Mouse (Mus musculus) lung, postnatal 25 days (tissue): ENCODE results near the gene Scrn3.
A peak's percentile ranks its signal among the peaks of the same experiment; 100 is the strongest.

Experiments
- DNase-seq: peaks from one replicate; pipeline ENCODE4 v3.0.0; 2022; ENCODE audit warnings: low spot score

The Scrn3 gene

DNA sequence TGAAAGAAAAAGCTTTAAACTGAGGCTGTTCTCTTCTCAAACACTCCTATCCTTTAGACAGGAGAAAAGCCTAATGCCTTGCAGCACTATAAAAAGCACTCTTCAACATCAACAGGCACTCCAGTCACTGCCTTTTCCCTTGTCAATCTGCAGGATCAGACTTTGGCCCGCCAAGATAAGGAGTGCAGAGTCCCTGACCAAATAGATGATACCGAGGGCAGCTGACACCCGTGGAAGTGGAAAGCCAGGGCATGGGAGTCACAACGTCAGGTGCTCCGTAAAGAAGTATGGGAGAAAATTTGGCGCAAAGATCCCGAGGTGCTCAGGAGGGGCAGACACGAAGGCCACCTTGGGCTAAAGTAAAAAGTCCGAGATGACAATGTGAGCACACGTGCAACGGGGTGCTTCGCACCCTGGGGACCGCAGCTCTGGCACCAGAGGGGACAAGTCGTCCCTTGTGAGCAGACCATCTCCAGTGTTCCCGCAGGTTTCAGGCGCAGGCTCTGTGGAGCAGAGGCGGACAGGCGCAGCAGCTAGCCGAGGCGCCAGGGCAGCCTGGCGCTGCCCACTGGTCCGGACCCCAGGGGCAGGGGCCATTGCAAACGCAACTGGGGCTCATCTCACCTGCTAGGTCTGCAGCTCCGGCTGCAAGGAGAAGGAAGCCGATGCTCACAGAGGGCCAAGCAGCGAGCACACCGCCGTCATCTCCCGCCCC lies 73.4 kb downstream of the Scrn3 start:
- no peak for DNase-seq

DNA sequence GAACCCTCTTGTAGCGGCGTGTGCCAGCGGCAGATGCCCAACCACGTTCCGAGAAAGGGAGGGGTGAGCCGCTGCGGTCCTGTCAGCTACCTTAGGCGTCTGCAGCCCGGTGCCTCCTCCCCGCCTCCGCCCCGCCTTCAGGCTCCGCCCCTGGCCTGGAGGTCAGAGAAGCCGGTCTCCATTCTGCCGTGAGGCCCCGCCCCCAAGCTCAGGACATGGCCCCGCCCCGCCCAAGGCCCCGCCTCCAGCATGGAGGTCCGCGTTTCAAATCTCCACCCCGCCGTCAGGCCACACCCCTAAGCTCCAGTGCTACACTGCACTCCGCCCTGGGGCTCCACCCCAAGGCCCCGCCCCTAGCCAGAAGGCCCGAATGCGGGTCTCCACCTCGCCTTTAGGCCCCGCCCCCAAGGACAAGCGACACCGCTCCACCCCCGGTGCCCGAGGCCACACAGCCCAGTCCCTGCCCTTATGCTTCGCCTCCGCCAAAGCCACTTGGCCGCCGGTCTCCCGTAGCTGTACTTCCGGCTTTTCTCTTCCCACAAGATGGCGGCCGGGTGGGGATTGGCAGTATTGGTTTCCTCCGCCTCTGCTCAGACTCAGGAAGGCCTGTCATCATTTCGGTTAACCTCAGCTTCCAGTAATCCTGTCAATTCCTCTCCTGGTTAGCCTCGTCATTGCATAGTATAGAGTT lies 74.1 kb downstream of the Scrn3 start, which contains the start of gene Gpr155:
TSS of gene Gpr155 (minus strand) at position 217 of the 691 bp plus-strand sequence.
- peak; percentile 100 for DNase-seq
